Mouse (Mus musculus): ENCODE data around the gene Gtse1. TPM values are rescaled to one million over a fixed set of nuclear protein-coding genes. Genes with fewer than 3 reads are reported as not detected.
"Not testable (repeated sequence)": the region's sequence is repeated elsewhere in the genome, so short reads cannot be mapped to it uniquely, and the experiment has no call there.

Gene Gtse1
- polyA plus RNA-seq, 1 experiment from 2014 or later, result 22.9 TPM

DNA sequence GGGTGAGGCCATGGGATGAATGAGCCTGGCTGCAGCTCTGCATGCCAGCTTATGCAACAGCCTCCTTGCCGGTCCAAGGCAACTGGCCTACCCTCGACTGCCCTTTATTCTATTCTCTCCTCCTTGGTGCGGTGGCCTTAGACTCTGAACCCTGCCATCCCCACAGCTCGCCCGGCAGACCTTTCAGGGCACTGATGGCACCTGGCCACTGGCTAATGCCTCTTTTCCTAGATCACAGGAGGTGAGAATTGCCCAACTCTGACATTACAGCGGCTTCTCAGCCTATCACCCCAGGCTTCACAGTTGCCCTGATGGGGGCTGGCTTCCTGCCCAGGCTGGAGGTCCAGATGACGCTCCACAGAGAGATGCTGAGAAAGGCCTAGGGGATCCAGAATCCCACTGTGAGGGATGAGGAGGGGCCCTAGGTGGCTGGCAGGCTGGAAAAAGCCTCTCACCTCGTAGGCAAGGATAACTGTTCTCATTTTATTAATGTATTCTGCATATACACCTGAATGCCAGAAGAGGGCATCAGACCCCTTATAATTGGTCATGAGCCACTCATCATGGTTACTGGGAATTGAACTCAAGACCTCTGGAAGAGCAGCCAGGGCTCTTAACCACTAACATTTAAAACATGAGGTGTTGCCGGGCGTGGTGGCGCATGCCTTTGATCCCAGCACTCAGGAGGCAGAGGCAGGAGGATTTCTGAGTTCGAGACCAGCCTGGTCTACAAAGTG, 7.7 kb upstream of the Gtse1 start:
- no peaks in the 10 kb centered on the region for H3K36me3 ChIP-seq (ENCODE audit: control insufficient read depth, insufficient read depth, low read length)
- H3K4me2 ChIP-seq (ENCODE audit: low read depth, low read length), result no peak overlapping the region
- H3K27me3 ChIP-seq (replicated peaks; ENCODE audit: control insufficient read depth, insufficient read depth, low read length), result no peaks in the 10 kb centered on the region
- WGBS, result 81% methylated on average over 12 of the region's 12 CpGs
- ATAC-seq, result no peak
- H3K4me1 ChIP-seq (ENCODE audit: control insufficient read depth, insufficient read depth, low read length), result no peaks in the 10 kb centered on the region
- H3K9ac ChIP-seq (ENCODE audit: low read depth, low read length), result no peak overlapping the region
- no peak overlapping the region for H3K4me3 ChIP-seq (ENCODE audit: low read length)
- H3K9me3 ChIP-seq (ENCODE audit: control insufficient read depth, low read length), result no peaks in the 10 kb centered on the region
- H3K27ac ChIP-seq (ENCODE audit: low read length), result no peak overlapping the region

- H3K4me3 ChIP-seq (ENCODE audit: low read length), result peak overlapping the region; percentile 55
- 0 out of 2 replicates have a peak overlapping the region, but pooled peaks have one; percentile 25 for H3K27ac ChIP-seq (ENCODE audit: low read length)
- H3K4me2 ChIP-seq (ENCODE audit: low read depth, low read length), result peak overlapping the region; percentile 87
- H3K27me3 ChIP-seq (replicated peaks; ENCODE audit: control insufficient read depth, insufficient read depth, low read length), result no peaks in the 10 kb centered on the region
- peak; percentile 33 for ATAC-seq
- H3K9me3 ChIP-seq (ENCODE audit: control insufficient read depth, low read length), result no peaks in the 10 kb centered on the region
- H3K4me1 ChIP-seq (ENCODE audit: control insufficient read depth, insufficient read depth, low read length), result peaks cover 12% of the 10 kb centered on the region
- WGBS, result 8% methylated on average over 15 of the region's 15 CpGs
- H3K36me3 ChIP-seq (ENCODE audit: control insufficient read depth, insufficient read depth, low read length), result no peaks in the 10 kb centered on the region
- peak overlapping the region; percentile 79 for H3K9ac ChIP-seq (ENCODE audit: low read depth, low read length)
Observed at GRCm38 (mm10) chr15:85858980-85859489, 510 bp upstream of the Gtse1 start.

DNA sequence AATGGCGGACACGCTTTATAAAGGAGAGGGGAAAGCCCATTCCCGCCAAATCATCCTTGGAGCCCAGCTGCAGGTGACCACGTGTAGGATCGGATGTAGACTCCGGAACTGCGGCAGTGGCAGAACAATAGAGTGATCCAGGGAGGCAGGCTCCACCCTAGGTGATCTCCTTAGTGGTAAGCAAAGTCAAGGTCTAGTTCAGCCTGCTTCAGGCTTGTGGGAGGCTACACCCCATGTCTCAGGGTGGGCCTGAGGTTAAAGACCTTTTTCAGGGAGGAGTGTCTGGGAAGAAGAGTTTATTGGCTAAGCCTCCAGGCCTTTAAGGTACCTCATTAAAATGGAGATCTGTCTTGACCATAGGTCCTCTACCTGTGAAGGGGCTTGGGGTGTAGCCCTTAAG, 6.4 kb downstream of the Gtse1 start:
- H3K9ac ChIP-seq (ENCODE audit: low read depth, low read length); H3K4me3 ChIP-seq (ENCODE audit: low read length); H3K27me3 ChIP-seq (replicated peaks; ENCODE audit: control insufficient read depth, insufficient read depth, low read length); H3K4me2 ChIP-seq (ENCODE audit: low read depth, low read length); H3K4me1 ChIP-seq (ENCODE audit: control insufficient read depth, insufficient read depth, low read length); ATAC-seq; H3K9me3 ChIP-seq (ENCODE audit: control insufficient read depth, low read length); H3K27ac ChIP-seq (ENCODE audit: low read length): not testable (repeated sequence)
- H3K36me3 ChIP-seq (ENCODE audit: control insufficient read depth, insufficient read depth, low read length), result peaks cover 21% of the 10 kb centered on the region
- 94% methylated on average over 7 of the region's 7 CpGs for WGBS

DNA sequence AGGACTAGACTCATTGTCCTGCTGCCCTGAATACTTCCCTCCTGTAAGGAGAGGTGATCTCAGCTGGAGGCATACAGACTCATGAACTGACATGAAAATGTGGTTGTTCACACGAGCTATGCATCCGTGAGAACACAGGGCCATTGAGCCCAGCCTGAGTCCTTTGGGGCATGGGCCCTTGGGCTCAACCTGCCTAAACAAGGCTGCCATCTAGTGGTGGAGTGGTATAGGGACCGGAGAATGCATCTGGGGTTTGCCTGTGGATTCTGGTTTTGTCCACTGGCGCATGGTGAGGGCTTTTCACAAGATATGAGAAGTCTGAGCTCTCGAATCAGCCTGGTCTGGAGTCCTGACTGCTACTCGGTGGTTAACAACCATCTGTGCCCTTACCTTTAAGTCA, 8.2 kb downstream of the Gtse1 start:
- Histone ChIP-seq H3K4me2 (ENCODE audit: low read depth, low read length) (no peak overlapping the region), H3K9ac (ENCODE audit: low read depth, low read length) (no peak overlapping the region), H3K27ac (ENCODE audit: low read length) (no peak overlapping the region), H3K4me3 (ENCODE audit: low read length) (no peak overlapping the region), H3K9me3 (ENCODE audit: control insufficient read depth, low read length) (no peaks in the 10 kb centered on the region), H3K36me3 (ENCODE audit: control insufficient read depth, insufficient read depth, low read length) (peaks cover 28% of the 10 kb centered on the region), H3K4me1 (ENCODE audit: control insufficient read depth, insufficient read depth, low read length) (no peaks in the 10 kb centered on the region), H3K27me3 (replicated peaks; ENCODE audit: control insufficient read depth, insufficient read depth, low read length) (no peaks in the 10 kb centered on the region)
- ATAC-seq, result peak; percentile 60
- WGBS, result 46% methylated on average over 6 of the region's 6 CpGs

- Histone ChIP-seq H3K4me1 (ENCODE audit: control insufficient read depth, insufficient read depth, low read length) (peaks cover 10% of the 10 kb centered on the region), H3K36me3 (ENCODE audit: control insufficient read depth, insufficient read depth, low read length) (peaks cover 10% of the 10 kb centered on the region), H3K9me3 (ENCODE audit: control insufficient read depth, low read length) (no peaks in the 10 kb centered on the region), H3K27me3 (replicated peaks; ENCODE audit: control insufficient read depth, insufficient read depth, low read length) (no peaks in the 10 kb centered on the region), H3K27ac (ENCODE audit: low read length) (no peak overlapping the region), H3K9ac (ENCODE audit: low read depth, low read length) (no peak overlapping the region), H3K4me2 (ENCODE audit: low read depth, low read length) (no peak overlapping the region), H3K4me3 (ENCODE audit: low read length) (no peak overlapping the region)
- WGBS, result 92% methylated on average over 7 of the region's 7 CpGs
- ATAC-seq, result no peak
Observed at GRCm38 (mm10) chr15:85877336-85877735, 17.8 kb downstream of the Gtse1 start.

DNA sequence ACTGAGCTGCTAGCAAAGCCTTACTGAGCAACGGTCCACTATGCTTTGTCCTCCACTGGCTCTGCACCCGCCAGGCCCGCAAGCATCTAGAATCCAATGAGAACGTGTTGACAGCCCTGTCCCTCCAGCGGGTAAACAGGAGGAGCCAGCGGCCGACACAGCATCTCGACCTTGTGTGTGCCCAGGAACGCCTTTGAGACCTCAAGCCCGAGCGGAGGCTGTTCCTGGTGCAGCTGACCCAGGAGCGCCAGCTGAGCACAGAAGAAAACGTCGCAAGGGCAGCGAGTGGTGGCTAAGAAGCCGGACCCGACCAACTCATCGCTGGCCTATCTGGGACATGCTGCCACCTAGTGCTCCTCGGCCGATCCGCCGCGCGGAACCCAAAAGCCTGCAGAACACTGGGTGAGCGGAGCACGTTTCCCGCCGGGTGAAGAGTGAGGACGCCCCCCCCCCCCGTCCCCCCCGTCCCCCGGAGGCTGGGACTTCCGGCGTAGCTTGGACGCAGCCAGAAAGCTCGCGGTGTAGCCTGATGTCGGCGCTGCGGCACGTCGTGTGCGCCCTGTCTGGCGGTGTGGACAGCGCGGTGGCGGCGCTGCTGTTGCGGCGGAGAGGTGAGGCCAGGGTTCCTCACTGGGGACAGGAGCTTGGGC, 19.4 kb downstream of the Gtse1 start, which contains the start of gene Trmu:
Gene Trmu (plus strand): TSS at position 465 of the 650 bp plus-strand sequence.
- peak; percentile 98 for ATAC-seq
- H3K27ac ChIP-seq (ENCODE audit: low read length), result peak within 1 kb of the TSS; percentile 84
- under 1% methylated on average over 45 of the region's 50 CpGs for WGBS
- H3K4me3 ChIP-seq (ENCODE audit: low read length), result peak within 1 kb of the TSS; percentile 87
- no peaks in the 10 kb centered on the region for H3K27me3 ChIP-seq (replicated peaks; ENCODE audit: control insufficient read depth, insufficient read depth, low read length)
- no peaks in the 10 kb centered on the region for H3K9me3 ChIP-seq (ENCODE audit: control insufficient read depth, low read length)
- H3K9ac ChIP-seq (ENCODE audit: low read depth, low read length), result peak within 1 kb of the TSS; percentile 93
- peaks cover 10% of the 10 kb centered on the region for H3K4me1 ChIP-seq (ENCODE audit: control insufficient read depth, insufficient read depth, low read length)
- peak within 1 kb of the TSS; percentile 77 for H3K4me2 ChIP-seq (ENCODE audit: low read depth, low read length)
- H3K36me3 ChIP-seq (ENCODE audit: control insufficient read depth, insufficient read depth, low read length), result peaks cover 15% of the 10 kb centered on the region

DNA sequence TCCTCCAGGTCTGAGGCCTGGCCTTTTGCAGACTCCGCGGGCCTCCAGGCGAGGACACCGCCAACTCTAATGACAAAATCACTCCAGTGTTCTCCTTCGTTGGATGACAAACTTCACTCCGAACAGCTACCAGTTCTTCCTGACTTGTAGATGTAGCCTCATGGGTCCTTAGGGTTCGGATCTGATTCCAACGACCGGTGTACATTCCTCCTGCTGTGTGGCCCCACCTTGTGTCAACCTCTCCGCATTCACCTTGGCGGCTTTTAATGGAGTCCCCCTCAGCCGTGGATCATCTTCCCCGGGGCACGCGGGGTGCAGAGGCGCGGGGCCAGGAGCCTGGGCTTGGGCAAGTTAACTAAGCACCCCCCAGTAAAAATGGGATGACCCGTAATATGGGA, 20.0 kb downstream of the Gtse1 start:
- Histone ChIP-seq H3K27ac (ENCODE audit: low read length) (peak overlapping the region; percentile 84), H3K4me2 (ENCODE audit: low read depth, low read length) (peak overlapping the region; percentile 68), H3K4me3 (ENCODE audit: low read length) (peak overlapping the region; percentile 87), H3K9ac (ENCODE audit: low read depth, low read length) (peak overlapping the region; percentile 93), H3K27me3 (replicated peaks; ENCODE audit: control insufficient read depth, insufficient read depth, low read length) (no peaks in the 10 kb centered on the region), H3K36me3 (ENCODE audit: control insufficient read depth, insufficient read depth, low read length) (peaks cover 14% of the 10 kb centered on the region), H3K9me3 (ENCODE audit: control insufficient read depth, low read length) (no peaks in the 10 kb centered on the region), H3K4me1 (ENCODE audit: control insufficient read depth, insufficient read depth, low read length) (peaks cover 10% of the 10 kb centered on the region)
- WGBS, result 2% methylated on average over 18 of the region's 18 CpGs
- peak; percentile 51 for ATAC-seq

DNA sequence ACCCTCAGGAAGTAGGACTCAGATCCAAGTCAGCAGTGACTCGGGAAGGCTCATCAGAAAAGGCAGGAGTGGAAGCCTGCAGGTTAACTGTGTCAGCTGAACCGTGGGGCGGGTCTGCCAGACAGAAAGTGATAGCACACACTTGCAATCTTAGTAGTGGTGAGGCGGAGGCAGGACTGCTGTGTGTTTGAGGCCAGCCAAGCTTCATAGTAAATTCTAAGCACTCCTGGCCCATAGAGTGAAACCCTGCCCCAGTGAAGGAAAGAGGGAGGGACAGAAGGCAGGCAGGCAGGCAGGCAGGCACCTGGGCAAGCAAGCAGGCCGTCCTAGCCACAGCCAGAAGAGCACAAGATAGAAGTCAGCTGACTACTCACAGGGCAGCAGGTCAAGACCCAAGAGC, 26.1 kb downstream of the Gtse1 start:
- Histone ChIP-seq H3K4me3 (ENCODE audit: low read length) (no peak overlapping the region), H3K27ac (ENCODE audit: low read length) (no peak overlapping the region), H3K4me1 (ENCODE audit: control insufficient read depth, insufficient read depth, low read length) (peaks cover 2% of the 10 kb centered on the region), H3K4me2 (ENCODE audit: low read depth, low read length) (no peak overlapping the region), H3K36me3 (ENCODE audit: control insufficient read depth, insufficient read depth, low read length) (peaks cover 18% of the 10 kb centered on the region), H3K9me3 (ENCODE audit: control insufficient read depth, low read length) (no peaks in the 10 kb centered on the region), H3K9ac (ENCODE audit: low read depth, low read length) (no peak overlapping the region), H3K27me3 (replicated peaks; ENCODE audit: control insufficient read depth, insufficient read depth, low read length) (no peaks in the 10 kb centered on the region)
- 81% methylated on average over 5 of the region's 5 CpGs for WGBS
- ATAC-seq, result no peak

DNA sequence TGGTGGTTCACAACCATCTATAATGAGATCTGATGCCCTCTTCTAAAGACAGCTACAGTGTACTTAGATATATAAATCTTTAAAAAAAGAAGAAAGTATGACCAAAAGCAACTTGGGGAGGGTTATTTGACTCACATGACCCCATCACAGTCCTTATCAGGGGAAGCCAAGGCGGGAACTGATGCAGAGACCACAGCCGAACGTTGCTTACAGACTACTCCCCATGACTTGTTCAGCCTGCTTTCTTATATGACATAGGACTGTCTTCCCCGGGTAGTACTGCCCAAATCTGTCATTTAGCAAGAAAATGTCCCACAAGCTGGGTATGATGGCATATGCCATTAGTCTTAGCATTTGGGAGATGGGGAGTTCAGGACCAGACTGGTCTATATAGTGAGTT, 29.7 kb downstream of the Gtse1 start:
- H3K36me3 ChIP-seq (ENCODE audit: control insufficient read depth, insufficient read depth, low read length), result peaks cover 18% of the 10 kb centered on the region

More for the DNA sequence above, 29.7 kb downstream of the Gtse1 start:
- H3K4me1 ChIP-seq (ENCODE audit: control insufficient read depth, insufficient read depth, low read length), result no peaks in the 10 kb centered on the region
- ATAC-seq, result no peak
- no peaks in the 10 kb centered on the region for H3K9me3 ChIP-seq (ENCODE audit: control insufficient read depth, low read length)
- no peaks in the 10 kb centered on the region for H3K27me3 ChIP-seq (replicated peaks; ENCODE audit: control insufficient read depth, insufficient read depth, low read length)
- H3K4me2 ChIP-seq (ENCODE audit: low read depth, low read length), result no peak overlapping the region
- H3K4me3 ChIP-seq (ENCODE audit: low read length), result no peak overlapping the region
- no peak overlapping the region for H3K27ac ChIP-seq (ENCODE audit: low read length)
- no peak overlapping the region for H3K9ac ChIP-seq (ENCODE audit: low read depth, low read length)
- 85% methylated on average over 4 of the region's 4 CpGs for WGBS
